Mouse (Mus musculus): ENCODE measurements around the gene Olfr313.
"Not testable (repeated sequence)": the region's sequence is repeated elsewhere in the genome, so short reads cannot be mapped to it uniquely, and the experiment has no call there.

Gene Olfr313

DNA sequence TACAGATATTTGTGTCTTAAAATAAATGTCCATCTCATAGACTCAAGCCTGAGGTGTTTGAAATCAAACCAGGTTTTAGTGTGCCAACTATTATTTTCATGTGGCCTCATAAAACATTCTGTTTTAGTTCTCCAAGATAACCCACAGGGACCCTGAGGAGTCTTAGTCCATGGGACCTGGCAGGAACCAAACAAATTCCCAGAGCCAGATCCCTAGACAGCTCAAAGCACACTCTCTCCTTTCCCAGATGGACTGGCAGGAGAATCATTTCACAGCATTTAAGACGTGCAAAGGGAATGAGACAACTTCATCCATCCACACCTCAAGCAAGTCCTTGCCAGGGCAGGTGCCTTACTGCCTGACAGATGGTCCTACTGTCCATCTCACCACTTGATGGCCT is at the start of gene Olfr313:
TSS of gene Olfr313 (plus strand) at position 301 of the 400 bp plus-strand sequence.
- not testable (repeated sequence) for DNase-seq

DNA sequence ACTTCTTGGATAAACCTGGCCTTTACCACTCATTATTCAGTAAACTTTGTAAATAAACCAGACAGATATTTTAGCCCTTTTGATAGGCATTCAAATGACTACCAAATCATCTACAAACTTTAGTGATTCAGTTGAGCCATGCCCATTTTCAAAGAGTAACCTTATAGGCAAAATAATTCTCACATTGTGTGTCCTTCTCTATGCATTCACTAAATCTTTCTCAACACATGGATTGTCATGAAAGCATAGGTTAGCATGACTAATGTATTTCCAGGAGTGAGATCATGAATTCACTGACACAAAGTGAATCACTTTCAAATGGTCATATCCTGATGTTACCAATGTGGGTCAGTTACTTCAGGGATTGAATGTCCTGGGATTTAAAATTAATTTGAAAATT is 41.9 kb upstream of the Olfr313 start, which contains the start of gene Olfr315:
TSS of gene Olfr315 (plus strand) at position 301 of the 400 bp plus-strand sequence.
- no peak for DNase-seq

DNA sequence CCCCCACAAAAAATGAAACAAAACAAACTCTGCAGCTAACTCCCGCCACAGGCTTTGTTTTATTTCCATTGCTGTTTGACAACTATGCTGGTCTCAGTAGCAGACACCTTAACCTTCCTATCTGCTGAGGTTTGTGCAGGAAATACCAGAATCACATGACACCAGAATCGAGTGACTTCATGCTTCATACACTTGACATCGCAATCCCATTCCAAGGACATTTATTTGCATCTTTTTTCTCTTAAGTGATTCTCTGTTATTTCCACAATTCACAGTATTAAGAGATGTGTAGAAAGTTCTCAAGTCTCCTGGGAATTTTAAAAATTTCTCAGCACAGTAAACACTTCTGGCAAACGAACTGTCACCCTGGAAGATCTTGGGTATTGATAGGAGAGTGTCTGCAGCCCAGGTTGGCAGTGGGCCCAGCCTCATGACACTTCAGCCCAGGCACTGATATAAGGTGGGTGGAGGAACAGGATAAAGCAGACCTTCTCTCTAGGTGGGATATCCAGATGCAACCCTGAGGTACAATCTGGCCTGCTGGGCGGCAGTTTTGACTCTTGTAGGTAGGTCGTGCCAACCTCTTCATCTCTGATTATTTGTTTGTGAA is 32.2 kb upstream of the Olfr313 start, which contains the start of gene Olfr314:
TSS of gene Olfr314 (plus strand) at position 473 of the 610 bp plus-strand sequence.
- DNase-seq: no peak

DNA sequence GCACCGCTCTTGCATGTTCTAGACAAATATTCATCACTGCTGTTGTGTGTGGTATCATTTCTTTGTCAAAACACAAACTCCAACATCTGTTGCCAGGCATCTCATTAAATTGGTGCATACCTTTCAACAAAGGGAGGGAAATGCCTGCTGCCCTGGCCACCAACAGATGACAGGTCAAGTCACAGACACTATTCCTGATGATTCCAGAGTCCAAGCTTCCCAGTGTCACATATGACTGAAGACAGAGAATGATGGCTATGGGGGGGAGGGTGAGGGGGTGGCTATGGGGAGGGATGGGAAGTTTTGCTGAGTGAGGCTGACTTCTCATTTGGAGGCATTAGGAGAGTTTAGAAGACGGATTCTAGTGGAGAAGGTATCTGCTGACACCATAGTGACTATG is 30.6 kb upstream of the Olfr313 start:
- no peak for DNase-seq

DNA sequence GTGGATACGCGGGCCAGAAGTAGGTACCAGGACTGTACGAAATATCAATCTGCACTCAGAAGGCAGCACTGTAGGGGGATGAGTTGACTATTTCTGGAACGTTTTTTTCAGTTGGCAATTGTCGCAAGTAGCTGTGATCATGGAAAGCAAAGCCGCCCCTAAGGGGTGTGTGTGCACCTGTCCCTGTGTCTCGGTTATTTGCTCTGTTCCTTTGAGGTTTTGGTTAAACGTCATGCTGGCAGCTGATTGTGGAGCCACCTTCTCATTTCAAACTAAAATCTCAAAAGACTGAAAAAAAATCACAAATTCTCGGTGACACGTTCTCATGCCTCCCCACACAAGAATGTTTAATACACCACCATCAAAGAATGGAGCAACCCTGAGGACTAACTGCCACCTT is 27.1 kb upstream of the Olfr313 start:
- DNase-seq: no peak

DNA sequence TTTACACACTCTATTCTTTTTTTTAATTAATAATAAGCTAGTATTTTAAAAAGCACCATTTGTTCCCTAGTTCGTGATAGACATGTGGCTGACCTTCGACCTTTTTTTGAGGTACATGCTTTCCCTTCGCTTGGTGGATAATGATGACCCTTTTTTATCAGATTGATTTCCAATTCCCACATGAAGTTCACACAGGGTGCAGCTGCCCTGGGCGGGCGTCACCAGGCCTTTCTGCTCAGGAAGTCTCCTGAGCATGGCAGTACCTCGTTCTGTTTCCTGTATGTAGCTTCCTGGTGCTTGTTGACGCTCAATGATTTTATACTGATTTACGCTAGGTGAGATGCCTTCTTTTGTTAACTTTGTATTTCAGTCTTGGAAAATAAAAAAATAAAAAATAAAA is 26.5 kb upstream of the Olfr313 start:
- DNase-seq: no peak

DNA sequence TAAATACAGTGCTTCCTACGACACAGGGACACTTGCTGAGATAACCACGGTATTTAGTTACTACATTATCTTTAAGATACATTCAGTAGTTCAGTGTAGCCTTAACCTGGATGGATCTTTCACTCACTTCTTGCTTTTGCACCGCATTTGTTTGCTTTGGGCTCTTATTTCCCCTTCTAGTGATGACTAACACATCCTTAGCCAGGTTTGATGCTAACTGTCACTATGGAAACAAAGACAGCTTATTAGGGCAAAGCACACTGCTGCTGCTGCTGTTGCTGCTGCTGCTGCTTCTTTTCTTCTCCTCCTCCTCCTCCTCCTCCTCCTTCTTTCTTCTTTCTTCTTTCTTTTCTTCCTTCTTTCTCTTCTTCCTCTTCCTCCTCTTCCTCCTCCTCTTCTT is 25.3 kb upstream of the Olfr313 start:
- no peak for DNase-seq

DNA sequence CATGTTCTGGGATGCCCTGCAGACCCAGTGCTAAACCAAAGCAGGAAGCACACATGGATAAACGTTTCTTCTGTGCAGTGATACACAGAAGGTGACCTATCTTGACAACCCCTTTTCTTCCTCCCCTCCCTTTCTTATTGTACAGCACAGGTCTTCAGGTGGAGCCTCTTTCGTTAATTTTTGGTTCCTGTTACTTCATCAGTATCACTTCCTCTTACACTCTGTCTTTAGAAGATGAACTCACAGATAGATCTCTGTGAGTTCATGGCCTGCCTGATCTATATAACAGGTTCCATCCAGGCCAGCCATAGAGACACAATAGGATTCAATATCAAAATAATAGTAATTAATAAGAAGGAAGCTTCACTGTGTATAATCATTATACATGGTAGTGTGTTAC is 24.7 kb upstream of the Olfr313 start:
- no peak for DNase-seq

DNA sequence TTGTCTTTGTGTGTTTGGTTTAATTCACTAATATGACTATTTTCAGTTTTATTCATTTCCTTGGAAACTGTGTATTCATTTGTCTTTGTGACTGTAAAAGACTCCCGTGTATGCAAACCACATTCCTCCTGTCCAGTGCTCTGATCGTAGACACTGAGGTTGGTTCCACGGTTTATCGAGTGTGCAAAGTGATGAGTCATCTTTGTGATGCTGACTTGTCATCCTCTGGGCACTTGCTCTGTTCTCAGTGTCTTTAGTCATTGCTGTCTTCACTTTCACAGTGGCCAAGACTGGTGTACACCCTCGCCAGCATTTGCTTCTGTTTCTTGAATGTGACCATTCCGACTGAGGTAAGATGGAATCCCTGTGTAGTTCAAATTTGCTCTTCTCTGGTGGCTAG is 24.2 kb upstream of the Olfr313 start:
- no peak for DNase-seq

DNA sequence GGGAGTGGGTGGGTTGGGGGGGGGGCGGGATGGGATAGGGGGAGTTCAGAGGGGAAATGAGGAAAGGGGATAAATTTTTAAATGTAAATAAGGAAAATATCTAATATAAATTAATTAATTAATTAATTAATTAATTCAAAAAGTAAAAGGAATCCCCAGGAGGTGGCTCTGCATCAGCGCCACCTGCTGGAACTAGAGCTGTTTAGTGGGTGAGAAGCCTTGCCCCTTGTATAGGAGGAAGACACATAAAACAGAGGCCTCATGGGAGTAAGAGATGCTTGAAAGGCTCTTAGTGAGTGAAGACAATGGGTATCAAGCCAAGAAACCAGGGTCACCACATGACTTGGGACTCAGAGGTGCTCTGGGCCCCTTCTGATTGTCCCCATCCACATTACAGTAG is 18.9 kb upstream of the Olfr313 start:
- no peak for DNase-seq

DNA sequence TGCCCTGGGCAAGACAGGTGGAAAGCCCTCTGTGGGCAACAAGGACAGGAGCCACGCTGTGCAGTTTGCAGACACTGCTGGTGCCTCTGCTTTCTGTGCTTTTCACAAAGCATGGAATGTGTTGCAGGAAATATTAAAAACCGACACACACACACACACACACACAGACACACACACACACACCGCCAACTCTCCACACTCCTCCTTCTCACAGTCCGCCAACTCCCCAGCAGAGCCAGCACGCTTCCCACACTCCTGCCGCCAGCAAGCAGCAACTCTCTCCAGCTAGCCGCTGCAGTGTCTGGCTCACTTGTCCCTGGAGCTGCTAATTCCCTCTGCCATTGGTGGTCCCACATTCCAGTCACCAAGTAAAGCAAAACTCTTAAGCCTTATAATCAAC is 17.9 kb upstream of the Olfr313 start:
- DNase-seq: no peak

DNA sequence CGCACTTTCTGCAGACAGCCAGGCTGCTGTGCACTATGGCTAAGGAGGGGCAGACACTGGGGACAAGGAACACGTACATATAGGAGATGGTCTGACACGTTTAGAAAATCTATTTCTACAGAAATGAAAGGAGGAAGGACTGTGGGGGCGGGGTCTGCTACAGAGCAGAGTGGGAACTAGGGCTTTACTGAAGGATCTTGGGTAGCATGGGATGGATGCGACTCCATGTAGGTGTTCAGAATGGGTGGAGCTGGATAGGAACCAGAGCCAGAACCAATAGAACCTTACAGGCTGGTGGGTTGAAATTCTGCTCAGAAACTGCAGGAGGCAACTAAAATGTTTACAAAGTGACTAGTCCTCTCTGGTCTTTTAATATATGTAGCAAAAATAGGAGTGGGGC is 15.1 kb upstream of the Olfr313 start:
- DNase-seq: no peak

DNA sequence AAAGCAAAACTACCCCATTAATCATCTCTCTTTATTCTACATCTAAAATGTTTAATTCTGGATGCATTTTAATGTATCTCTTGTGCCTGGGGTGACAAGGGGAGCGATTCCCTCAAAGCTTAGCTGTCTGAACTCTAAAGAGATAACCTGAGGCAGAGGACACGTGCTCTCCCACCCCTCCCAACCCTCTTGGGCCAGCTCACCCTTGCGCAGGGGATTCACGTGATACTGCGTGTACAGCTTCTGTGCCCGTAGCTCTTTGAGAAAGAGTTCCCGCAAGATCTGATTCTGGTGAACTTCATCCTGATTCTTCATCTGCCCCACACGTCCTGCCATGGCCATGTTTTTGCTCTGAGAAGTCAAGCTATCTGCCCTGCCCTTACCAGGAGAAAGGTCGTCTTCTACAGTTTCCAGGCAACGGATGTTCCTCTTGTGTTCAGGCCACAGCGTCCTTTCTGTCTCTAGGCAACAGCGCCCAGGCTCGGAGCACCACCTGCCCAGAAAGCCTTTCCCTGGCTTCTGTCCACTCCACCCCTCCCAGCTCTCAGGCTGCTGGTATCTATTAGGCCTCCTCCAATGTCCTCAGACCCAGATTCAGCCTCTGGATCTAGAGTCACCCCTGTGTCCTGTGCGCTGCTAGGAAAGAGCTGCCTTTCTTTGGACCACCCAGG is 13.1 kb upstream of the Olfr313 start, which contains the start of gene Fam183b:
TSS of gene Fam183b (minus strand) at position 403 of the 671 bp plus-strand sequence.
- DNase-seq: no peak

DNA sequence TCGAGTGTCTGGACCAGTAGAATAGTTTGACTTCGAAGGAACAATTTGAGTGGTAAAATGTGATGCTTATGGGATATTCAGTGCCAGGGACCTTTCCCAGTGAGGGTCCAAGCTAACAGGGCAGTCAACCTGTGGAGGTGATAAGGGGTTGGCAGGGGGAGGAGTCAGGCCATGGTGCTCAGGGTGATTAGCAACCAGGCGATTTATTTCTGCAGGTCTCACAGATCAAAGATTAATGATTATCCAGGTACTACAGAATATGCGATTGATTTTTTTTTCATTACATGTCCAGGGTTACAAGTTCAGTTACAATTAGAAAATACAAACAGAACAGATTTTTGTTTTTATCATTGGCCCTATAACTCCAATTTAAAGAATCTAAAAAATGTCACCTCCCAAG is 10.9 kb upstream of the Olfr313 start:
- no peak for DNase-seq

DNA sequence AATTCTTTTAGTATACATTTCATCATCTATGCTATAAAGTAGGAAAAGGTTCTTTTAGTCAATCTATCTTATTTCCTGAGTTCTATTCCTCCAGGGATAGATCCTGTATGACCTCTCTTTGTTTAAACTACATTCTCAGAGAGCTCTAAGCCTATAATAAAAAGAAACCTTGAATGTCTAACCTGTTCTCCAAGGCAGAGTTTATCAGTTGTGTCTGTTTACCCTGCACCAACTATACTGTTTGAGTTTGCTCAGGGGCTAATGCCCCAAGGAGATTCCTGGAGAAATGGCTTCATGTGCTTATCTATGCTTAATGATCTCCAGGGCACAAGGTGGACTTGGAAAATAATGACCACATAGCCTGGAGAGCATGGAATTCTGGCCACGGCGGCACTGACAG is 10.4 kb upstream of the Olfr313 start:
- no peak for DNase-seq

DNA sequence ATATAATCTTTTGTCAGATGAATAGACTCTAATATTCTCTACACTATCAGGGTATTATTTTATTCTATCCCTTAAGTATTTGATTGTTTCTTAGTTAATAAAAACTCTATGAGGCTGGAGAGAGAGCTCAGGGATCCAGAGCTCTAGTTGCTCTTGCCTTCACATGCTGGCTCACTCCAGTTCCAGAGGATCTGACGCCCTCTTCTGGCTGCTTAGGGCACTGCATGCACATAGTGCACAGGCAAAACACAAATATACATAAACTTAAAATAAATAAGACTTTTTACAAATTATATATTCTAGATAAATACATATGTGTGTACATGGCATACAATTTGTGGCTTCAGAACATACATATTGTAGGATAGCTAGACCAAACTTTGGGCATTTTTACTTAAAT is 2.8 kb upstream of the Olfr313 start:
- no peak for DNase-seq

DNA sequence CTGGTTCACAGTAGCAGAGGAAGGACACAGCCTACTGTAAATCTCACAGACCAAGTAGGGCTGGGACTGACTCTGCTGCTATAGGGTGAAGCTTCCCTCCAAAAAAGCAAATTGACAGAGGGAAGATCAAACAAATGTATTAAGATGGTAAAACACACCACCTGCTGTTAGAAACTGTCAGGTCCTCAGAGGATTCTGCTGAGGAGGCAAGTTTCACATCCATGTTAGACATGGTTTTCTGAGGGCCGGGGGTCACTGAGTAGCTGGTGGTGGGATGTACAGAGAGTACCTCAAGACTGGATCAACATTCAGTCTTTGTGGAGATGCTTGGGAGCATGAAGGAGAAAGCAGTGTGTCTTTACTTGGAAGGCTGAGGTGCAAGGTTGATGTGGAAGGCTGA is 876 bp downstream of the Olfr313 start:
- DNase-seq: no peak

DNA sequence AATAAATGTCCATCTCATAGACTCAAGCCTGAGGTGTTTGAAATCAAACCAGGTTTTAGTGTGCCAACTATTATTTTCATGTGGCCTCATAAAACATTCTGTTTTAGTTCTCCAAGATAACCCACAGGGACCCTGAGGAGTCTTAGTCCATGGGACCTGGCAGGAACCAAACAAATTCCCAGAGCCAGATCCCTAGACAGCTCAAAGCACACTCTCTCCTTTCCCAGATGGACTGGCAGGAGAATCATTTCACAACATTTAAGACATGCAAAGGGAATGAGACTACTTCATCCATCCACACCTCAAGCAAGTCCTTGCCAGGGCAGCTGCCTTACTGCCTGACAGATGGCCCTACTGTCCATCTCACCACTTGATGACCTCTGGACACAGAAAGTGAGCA is 14.1 kb downstream of the Olfr313 start, which contains the start of gene Olfr312:
TSS of gene Olfr312 (plus strand) at position 301 of the 400 bp plus-strand sequence.
- DNase-seq: not testable (repeated sequence)

DNA sequence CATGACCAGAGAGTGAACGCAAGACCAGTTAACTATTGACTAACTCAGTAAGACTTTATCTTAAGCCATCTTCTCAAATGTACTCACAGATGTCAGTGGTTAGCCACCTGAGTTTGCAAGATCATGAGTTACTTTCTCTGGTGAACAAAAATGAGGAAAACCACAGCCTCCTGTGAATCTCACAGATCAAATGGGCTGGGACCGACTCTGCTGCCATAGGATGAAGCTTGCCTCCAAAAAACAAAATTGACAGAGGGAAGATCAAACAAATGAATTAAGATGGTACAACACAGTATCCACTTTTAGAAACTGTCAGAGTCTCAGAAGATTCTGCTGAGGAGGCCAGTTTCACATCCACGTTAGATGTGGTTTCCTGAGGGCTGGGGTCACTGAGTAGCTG is 15.0 kb downstream of the Olfr313 start:
- no peak for DNase-seq

DNA sequence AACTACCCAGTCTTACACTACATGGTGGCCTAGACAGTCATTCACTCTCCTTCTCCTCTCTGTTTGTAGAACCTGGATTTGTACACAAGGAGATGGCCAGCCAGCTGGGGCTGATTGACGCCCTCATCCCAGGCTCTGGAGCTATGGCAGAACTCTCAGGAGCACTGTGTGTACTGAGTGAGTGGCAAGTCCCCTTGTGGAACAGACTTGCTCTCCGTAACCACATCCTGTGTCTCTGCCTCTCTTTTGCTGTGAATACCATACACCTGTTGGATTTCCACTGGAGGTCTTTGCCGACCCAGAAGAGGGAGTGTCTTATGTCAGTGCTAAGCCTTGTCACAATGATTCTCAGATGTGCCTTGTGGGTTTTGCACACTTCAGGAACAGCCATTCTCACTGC is 17.7 kb downstream of the Olfr313 start:
- not testable (repeated sequence) for DNase-seq

DNA sequence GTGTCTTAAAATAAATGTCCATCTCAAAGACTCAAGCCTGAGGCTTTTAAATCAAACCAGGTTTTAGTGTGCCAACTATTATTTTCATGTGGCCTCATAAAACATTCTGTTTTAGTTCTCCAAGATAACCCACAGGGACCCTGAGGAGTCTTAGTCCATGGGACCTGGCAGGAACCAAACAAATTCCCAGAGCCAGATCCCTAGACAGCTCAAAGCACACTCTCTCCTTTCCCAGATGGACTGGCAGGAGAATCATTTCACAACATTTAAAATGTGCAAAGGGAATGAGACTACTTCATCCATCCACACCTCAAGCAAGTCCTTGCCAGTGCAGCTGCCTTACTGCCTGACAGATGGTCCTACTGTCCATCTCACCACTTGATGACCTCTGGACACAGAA is 24.2 kb downstream of the Olfr313 start, which contains the start of gene Olfr311:
TSS of gene Olfr311 (plus strand) at position 301 of the 400 bp plus-strand sequence.
- not testable (repeated sequence) for DNase-seq

DNA sequence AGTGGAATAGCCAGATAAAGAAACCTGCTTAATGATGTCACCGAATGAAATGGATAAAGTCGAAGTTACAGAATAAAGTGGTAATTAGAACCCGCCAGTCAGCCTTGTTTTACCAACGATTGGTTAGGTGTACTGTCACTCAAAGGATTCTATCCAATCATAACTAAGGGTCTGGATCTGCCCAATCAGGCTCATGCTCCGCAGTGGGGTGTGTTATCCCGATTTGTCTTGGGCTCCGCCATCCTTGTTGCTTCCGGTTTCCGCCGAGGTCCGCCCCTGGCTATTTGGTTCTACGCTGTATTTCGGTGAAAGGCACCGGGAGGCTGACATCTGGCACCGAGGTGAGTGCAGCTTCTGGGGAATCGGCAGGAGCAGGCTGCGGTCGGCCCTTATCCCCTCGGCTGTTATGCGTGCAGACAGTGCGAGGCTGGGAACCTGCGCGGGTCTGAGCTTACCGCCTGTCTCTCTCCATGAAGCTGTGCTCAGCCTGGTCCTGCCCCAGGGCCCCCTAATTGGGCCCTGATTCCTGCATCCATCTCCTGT is 32.2 kb downstream of the Olfr313 start, which contains the start of gene Gm12258:
TSS of gene Gm12258 (plus strand) at position 240 of the 543 bp plus-strand sequence.
- peak; percentile 97 for DNase-seq

DNA sequence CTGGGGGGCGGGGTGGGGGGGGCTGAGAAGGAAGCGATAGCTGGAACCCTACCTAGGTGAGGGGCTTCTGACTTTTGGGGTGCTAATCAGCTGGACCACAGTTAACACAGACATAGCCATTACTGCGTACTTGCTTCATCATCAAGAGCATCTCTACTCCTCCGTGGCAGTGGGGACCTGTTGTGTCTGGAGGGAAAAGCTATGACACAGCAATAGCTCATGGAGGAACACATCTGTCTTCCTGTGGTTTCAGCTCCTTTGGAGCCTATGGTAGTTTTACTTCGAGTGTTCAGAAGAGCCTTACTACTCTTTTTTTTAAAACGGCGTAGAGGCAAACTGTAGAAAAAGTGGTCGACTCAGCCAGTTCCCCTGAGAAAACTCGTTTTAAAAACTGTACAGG is 32.8 kb downstream of the Olfr313 start:
- DNase-seq: no peak

DNA sequence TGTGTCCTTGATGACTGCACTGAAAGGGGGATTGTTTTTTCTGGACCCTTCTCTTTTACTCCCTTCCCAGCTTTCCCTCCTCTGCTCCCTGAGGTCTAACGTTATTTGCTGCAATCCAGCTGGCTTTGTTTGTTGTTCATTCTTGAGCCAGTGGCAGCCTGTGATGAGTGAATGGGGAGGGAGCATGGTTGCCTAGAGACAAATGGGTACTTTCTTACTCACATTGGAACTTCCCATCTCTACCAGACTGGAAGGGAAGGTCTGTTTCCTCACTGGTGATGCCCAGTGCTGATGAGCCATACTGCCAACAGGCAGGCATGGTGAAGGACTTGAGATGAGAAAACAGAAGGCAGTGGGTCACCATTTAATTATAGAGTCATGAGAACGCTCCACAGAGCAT is 34.9 kb downstream of the Olfr313 start:
- peak; percentile 22 for DNase-seq
